Mouse (Mus musculus) thymus, adult 18-20 months (tissue): ENCODE data around the gene Ubxn4.
"Not testable (repeated sequence)": the region's sequence is repeated elsewhere in the genome, so short reads cannot be mapped to it uniquely, and the experiment has no call there.

Experiments
- DNase-seq, 2 experiments: peaks; one replicate each; pipeline ENCODE4 v3.0.0; 2022; ENCODE audit warnings: mixed read lengths in 2 of 2

Gene Ubxn4

DNA sequence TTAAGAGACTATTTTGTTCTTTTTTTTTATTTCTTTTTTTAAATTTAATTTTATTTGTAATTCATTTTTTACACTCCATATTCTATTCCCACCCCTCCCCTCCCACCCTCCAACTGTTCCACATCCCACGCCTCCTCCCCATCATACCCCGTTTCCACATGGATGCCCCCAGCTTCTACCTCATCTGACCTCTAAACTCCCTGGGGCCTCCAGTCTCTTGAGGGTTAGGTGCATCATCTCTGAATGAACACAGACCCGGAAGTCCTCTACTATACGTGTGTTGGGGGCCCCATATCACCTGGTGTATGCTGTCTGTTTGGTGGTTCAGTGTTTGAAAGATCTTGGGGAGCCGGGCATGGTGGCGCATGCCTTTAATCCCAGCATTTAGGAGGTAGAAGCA is 75.5 kb downstream of the Ubxn4 start:
- not testable (repeated sequence) for DNase-seq

DNA sequence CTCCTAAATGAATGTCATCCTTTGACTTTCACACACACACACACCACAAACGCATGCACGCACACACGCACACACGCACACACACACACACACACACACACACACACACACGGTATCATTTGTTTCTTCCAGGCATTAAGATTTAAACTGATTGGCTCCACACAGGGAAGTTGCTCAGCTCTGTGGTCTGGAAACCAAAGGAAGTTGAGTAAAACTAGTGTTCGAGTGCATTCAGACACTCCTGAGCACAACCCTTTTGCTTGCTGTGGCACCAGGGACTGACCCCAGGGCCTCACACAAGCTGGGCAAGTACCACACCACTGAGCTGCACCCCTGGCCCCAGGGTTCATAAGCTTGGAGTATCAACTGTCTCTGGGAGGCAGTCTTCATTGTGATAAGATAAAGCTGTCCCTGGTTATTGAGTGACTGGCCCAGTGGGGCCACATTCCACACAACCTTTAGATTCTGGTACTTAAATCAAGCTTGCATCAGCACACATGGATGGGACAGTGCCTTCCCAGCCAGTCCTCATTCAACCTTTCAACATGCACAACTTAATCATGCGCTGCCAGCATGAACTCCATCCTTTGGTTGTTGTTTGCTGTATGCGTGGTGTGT is 79.4 kb downstream of the Ubxn4 start:
- DNase-seq = no peak

DNA sequence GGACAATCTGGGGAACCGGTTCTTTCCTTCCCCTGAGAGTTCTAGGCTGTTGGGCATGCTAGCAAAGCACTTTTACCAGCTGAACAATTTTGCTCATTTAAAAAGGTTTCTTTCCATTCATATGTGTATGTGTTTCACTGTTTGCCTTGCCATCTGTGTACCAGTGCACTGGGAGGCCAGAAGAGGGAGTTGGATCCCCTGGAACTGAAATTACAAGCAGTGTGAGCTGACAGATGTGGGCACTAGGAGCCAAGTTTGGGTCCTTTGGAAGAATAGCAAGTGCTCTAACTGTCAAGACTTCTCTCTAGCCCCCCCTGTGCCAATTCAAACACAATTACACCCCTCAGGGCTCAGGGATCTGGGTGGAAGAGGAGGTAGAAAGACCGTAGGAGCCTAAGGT is 81.0 kb downstream of the Ubxn4 start:
- DNase-seq = no peak

DNA sequence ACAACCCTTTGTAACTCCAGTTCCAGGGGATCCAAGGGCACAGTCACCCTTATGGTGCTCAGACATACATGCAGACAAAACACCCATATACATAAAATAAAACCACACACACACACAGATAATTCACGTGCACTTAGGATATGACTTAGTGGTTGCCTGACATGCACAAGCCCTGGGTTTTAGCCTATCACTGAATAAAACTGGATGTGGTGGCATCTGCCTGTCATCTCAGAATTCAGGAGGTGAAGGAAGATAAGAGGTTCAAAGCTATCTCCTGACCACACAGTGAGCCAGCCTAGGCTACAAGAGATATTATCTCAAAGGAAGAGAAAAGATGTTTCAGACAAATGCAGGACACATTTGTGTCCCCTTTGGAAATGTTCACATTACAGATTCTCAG is 83.4 kb downstream of the Ubxn4 start:
- no peak for DNase-seq

DNA sequence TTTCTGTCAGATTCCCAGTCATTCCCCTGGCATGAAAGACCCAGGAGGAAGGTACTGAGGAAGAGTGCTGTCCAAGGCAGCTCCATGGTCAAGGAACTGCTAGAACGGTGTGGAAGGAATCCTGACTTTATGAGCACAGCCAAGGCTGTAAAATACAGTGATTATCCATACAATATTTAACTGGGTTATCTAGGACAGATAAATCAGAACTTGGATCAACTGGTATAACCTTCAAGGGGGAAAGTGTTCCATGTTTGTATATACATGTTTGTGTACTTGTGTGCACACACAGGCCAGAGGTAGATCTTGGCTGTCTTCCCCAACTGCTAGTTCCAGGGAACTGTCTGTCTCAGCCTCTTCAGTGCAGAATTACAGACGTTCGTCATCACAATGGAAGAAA is 84.5 kb downstream of the Ubxn4 start, which contains the start of gene Lct:
Gene Lct (minus strand): TSS at position 101 of the 400 bp plus-strand sequence.
- DNase-seq = no peak
